Comparison of ENCODE assay signal across 8 mouse cellular contexts in genomic region chr9:78476531-78477020, GRCm38 (mm10). TPM values are rescaled to one million over a fixed set of nuclear protein-coding genes. Genes with fewer than 3 reads are reported as not detected.
A peak's percentile ranks its signal among the peaks of the same experiment; 100 is the strongest.
DNase-seq lines count a peak whose midpoint lies in the region; ATAC-seq and TF ChIP-seq lines count a peak whose summit lies in the region.

No protein-coding gene starts in this region.

- no peak for ATAC-seq in heart, embryonic 13.5 days (ENCODE audit: extremely low read depth, insufficient number of reproducible peaks, low FRiP score, low TSS enrichment)
- no peak for ATAC-seq in hindbrain, embryonic 16.5 days
- no peak for ATAC-seq in midbrain, embryonic 16.5 days
- no peak for ATAC-seq in erythroid progenitor cell, adult 5-6 weeks (replicated peaks; ENCODE audit: low FRiP score, poor library complexity, severe bottlenecking)

- no peak overlapping the region for H3K4me3 ChIP-seq in heart, embryonic 13.5 days
- no peak overlapping the region for H3K4me3 ChIP-seq in heart, adult 2 months
- no peak overlapping the region for H3K4me3 ChIP-seq in hindbrain, embryonic 16.5 days (ENCODE audit: low read length)
- H3K4me3 ChIP-seq in midbrain, embryonic 16.5 days (ENCODE audit: low read depth, low read length), result no peak overlapping the region

- 8% methylated on average over 1 of the region's 1 CpGs for WGBS in heart, embryonic 13.5 days
- WGBS in heart, adult 2 months, result 48% methylated on average over 1 of the region's 1 CpGs
- 8% methylated on average over 1 of the region's 1 CpGs for WGBS in hindbrain, embryonic 16.5 days
- 23% methylated on average over 1 of the region's 1 CpGs for WGBS in midbrain, embryonic 16.5 days

- intact Hi-C loops in heart, adult 2 months (cut with DNase I), result loop anchor here (2.0 kb wide), 1 partner anchor 76 kb away; no protein-coding TSS in a partner anchor

- H3K27ac ChIP-seq in heart, embryonic 13.5 days (replicated peaks), result peak overlapping the region; percentile 54
- no peak overlapping the region for H3K27ac ChIP-seq in heart, adult 2 months
- peak overlapping the region; percentile 39; the same call in 1 of the 2 replicates for H3K27ac ChIP-seq in hindbrain, embryonic 16.5 days (ENCODE audit: low read depth, low read length)
- peak overlapping the region; percentile 33; the same call in 1 of the 2 replicates for H3K27ac ChIP-seq in midbrain, embryonic 16.5 days (ENCODE audit: low read length)

- H3K9ac ChIP-seq in heart, embryonic 13.5 days, result no peak overlapping the region
- H3K9ac ChIP-seq in heart, adult 2 months (ENCODE audit: low read depth, low read length), result no peak overlapping the region
- H3K9ac ChIP-seq in hindbrain, embryonic 16.5 days (ENCODE audit: low read depth, low read length), result no peak overlapping the region
- peak overlapping the region; percentile 11; the same call in 1 of the 2 replicates for H3K9ac ChIP-seq in midbrain, embryonic 16.5 days (ENCODE audit: low read depth, low read length)

- no peak for TF ChIP-seq POLR2A in heart, adult 2 months (IDR thresholded peaks at IDR 0.05; ENCODE audit: insufficient read depth, low read depth, low read length)

- no peaks in the 10 kb centered on the region for H3K79me2 ChIP-seq in heart, adult 2 months (replicated peaks; ENCODE audit: control insufficient read depth, insufficient read depth, low read length)

- H3K36me3 ChIP-seq in heart, embryonic 13.5 days, result peaks cover 74% of the 10 kb centered on the region
- peaks cover 23% of the 10 kb centered on the region for H3K36me3 ChIP-seq in heart, adult 2 months (ENCODE audit: control insufficient read depth, insufficient read depth, low read length)
- peaks cover 30% of the 10 kb centered on the region for H3K36me3 ChIP-seq in hindbrain, embryonic 16.5 days (ENCODE audit: control insufficient read depth, insufficient read depth, low read length)
- H3K36me3 ChIP-seq in midbrain, embryonic 16.5 days (ENCODE audit: control insufficient read depth, insufficient read depth, low read length), result peaks cover 31% of the 10 kb centered on the region

- H3K27me3 ChIP-seq in heart, embryonic 13.5 days (replicated peaks), result no peaks in the 10 kb centered on the region
- H3K27me3 ChIP-seq in heart, adult 2 months (ENCODE audit: control insufficient read depth, insufficient read depth, low read length), result no peaks in the 10 kb centered on the region; the same call in 1 of the 2 replicates
- H3K27me3 ChIP-seq in hindbrain, embryonic 16.5 days (replicated peaks; ENCODE audit: control insufficient read depth, insufficient read depth, low read length), result no peaks in the 10 kb centered on the region
- H3K27me3 ChIP-seq in midbrain, embryonic 16.5 days (ENCODE audit: control insufficient read depth, insufficient read depth, low read depth, low read length), result no peaks in the 10 kb centered on the region

- no peak for DNase-seq in heart, adult 2 months
- peak; percentile 42 for DNase-seq in NIH3T3 (ENCODE audit: low read depth)
- no peak for DNase-seq in cerebellum, postnatal 25 days
- DNase-seq in T-cell, adult 2 months (ENCODE audit: low spot score), result no peak

- TF ChIP-seq EP300 in heart, adult 2 months (IDR thresholded peaks at IDR 0.05; ENCODE audit: insufficient read depth, low read depth, low read length), result no peak

- peaks cover 19% of the 10 kb centered on the region for H3K4me1 ChIP-seq in heart, embryonic 13.5 days
- H3K4me1 ChIP-seq in heart, adult 2 months (ENCODE audit: control insufficient read depth, insufficient read depth, low read length), result peaks cover 2% of the 10 kb centered on the region
- peaks cover 19% of the 10 kb centered on the region for H3K4me1 ChIP-seq in hindbrain, embryonic 16.5 days (ENCODE audit: control insufficient read depth, insufficient read depth, low read depth, low read length)
- H3K4me1 ChIP-seq in midbrain, embryonic 16.5 days (ENCODE audit: control insufficient read depth, insufficient read depth, low read length), result peaks cover 26% of the 10 kb centered on the region

- no peak for TF ChIP-seq CTCF in heart, adult 2 months (IDR thresholded peaks at IDR 0.05)

- no peaks in the 10 kb centered on the region for H3K9me3 ChIP-seq in heart, embryonic 13.5 days
- no peaks in the 10 kb centered on the region for H3K9me3 ChIP-seq in hindbrain, embryonic 16.5 days (ENCODE audit: control insufficient read depth, low read length)
- H3K9me3 ChIP-seq in midbrain, embryonic 16.5 days (replicated peaks; ENCODE audit: control insufficient read depth, low read length, poor library complexity, severe bottlenecking), result no peaks in the 10 kb centered on the region

- H3K4me2 ChIP-seq in heart, embryonic 13.5 days, result no peak overlapping the region
- H3K4me2 ChIP-seq in hindbrain, embryonic 16.5 days (ENCODE audit: low read length), result no peak overlapping the region
- H3K4me2 ChIP-seq in midbrain, embryonic 16.5 days (ENCODE audit: low read length), result no peak overlapping the region

RNA-seq across cellular contexts. Expression of gene Eef1a1, which starts 12.4 kb away (rescaled TPM):
- 3,078 and 3,363 TPM in 2 replicates for polyA plus RNA-seq in heart, embryonic 13.5 days (2015; fragmentation: Nextera tagmentation; extraction: Ambion mirVana)
- total RNA-seq in heart, adult 2 months (2021), result 1,000 to 10,000 TPM in 1 of 2 experiments, 100 to 1,000 TPM in 1; 970 to 1,045 TPM
- 901 and 1,346 TPM in 2 replicates for polyA plus RNA-seq in heart, adult 2 months (2012; rRNA removed)
- 2,954 and 2,983 TPM in 2 replicates for polyA plus RNA-seq in hindbrain, embryonic 16.5 days (2015; fragmentation: Nextera tagmentation; extraction: Ambion mirVana)
- 2,998 and 3,109 TPM in 2 replicates for polyA plus RNA-seq in midbrain, embryonic 16.5 days (2015; fragmentation: Nextera tagmentation; extraction: Ambion mirVana)
- total RNA-seq in erythroid progenitor cell, adult 5-6 weeks (2015; ENCODE audit: low replicate concordance), result 4,196 and 4,552 TPM in 2 replicates
- 1,708 and 2,374 TPM in 2 replicates for total RNA-seq in erythroid progenitor cell, adult 5-6 weeks (2017; ENCODE audit: low replicate concordance)

RNA-seq across cellular contexts. Expression of gene Gm17324, which starts 28.0 kb away (rescaled TPM):
- 0.51 and 0.71 TPM in 2 replicates for polyA plus RNA-seq in heart, embryonic 13.5 days (2015; fragmentation: Nextera tagmentation; extraction: Ambion mirVana)
- total RNA-seq in heart, adult 2 months (2021), result not detected
- not detected in 2 replicates for polyA plus RNA-seq in heart, adult 2 months (2012; rRNA removed)
- 1.8 and 2.3 TPM in 2 replicates for polyA plus RNA-seq in hindbrain, embryonic 16.5 days (2015; fragmentation: Nextera tagmentation; extraction: Ambion mirVana)
- polyA plus RNA-seq in midbrain, embryonic 16.5 days (2015; fragmentation: Nextera tagmentation; extraction: Ambion mirVana), result 1.7 and 2.1 TPM in 2 replicates
- total RNA-seq in erythroid progenitor cell, adult 5-6 weeks (2015; ENCODE audit: low replicate concordance), result not detected in 2 replicates
- 2.7 TPM in 1 of 2 replicates, not detected in the other for total RNA-seq in erythroid progenitor cell, adult 5-6 weeks (2017; ENCODE audit: low replicate concordance)

RNA-seq across cellular contexts. Expression of gene Mto1, which starts 28.6 kb away (rescaled TPM):
- polyA plus RNA-seq in heart, embryonic 13.5 days (2015; fragmentation: Nextera tagmentation; extraction: Ambion mirVana), result 26.4 and 29.5 TPM in 2 replicates
- 10 to 100 TPM; 22.5 to 27.6 TPM for total RNA-seq in heart, adult 2 months (2021)
- polyA plus RNA-seq in heart, adult 2 months (2012; rRNA removed), result 15.8 and 24.9 TPM in 2 replicates
- polyA plus RNA-seq in hindbrain, embryonic 16.5 days (2015; fragmentation: Nextera tagmentation; extraction: Ambion mirVana), result 27.9 and 30.0 TPM in 2 replicates
- 27.9 and 29.3 TPM in 2 replicates for polyA plus RNA-seq in midbrain, embryonic 16.5 days (2015; fragmentation: Nextera tagmentation; extraction: Ambion mirVana)
- total RNA-seq in erythroid progenitor cell, adult 5-6 weeks (2015; ENCODE audit: low replicate concordance), result 10.5 and 78.6 TPM in 2 replicates
- 28.7 and 34.8 TPM in 2 replicates for total RNA-seq in erythroid progenitor cell, adult 5-6 weeks (2017; ENCODE audit: low replicate concordance)

RNA-seq across cellular contexts. Expression of gene Cgas, which starts 33.5 kb away (rescaled TPM):
- 0.64 and 0.76 TPM in 2 replicates for polyA plus RNA-seq in heart, embryonic 13.5 days (2015; fragmentation: Nextera tagmentation; extraction: Ambion mirVana)
- under 1 TPM; 0.43 to 0.55 TPM for total RNA-seq in heart, adult 2 months (2021)
- 0.20 and 0.32 TPM in 2 replicates for polyA plus RNA-seq in heart, adult 2 months (2012; rRNA removed)
- polyA plus RNA-seq in hindbrain, embryonic 16.5 days (2015; fragmentation: Nextera tagmentation; extraction: Ambion mirVana), result 0.54 and 0.79 TPM in 2 replicates
- polyA plus RNA-seq in midbrain, embryonic 16.5 days (2015; fragmentation: Nextera tagmentation; extraction: Ambion mirVana), result 0.53 and 0.74 TPM in 2 replicates
- 2.5 and 3.6 TPM in 2 replicates for total RNA-seq in erythroid progenitor cell, adult 5-6 weeks (2015; ENCODE audit: low replicate concordance)
- 1.1 and 4.0 TPM in 2 replicates for total RNA-seq in erythroid progenitor cell, adult 5-6 weeks (2017; ENCODE audit: low replicate concordance)
